Mouse (Mus musculus): ENCODE data around the gene Rhbdf1. TPM values are rescaled to one million over a fixed set of nuclear protein-coding genes. Genes with fewer than 3 reads are reported as not detected.

The Rhbdf1 gene
- 58.4 and 60.1 TPM in 2 replicates for polyA plus RNA-seq (2014; fragmentation: Nextera tagmentation; extraction: Ambion mirVana)

DNA sequence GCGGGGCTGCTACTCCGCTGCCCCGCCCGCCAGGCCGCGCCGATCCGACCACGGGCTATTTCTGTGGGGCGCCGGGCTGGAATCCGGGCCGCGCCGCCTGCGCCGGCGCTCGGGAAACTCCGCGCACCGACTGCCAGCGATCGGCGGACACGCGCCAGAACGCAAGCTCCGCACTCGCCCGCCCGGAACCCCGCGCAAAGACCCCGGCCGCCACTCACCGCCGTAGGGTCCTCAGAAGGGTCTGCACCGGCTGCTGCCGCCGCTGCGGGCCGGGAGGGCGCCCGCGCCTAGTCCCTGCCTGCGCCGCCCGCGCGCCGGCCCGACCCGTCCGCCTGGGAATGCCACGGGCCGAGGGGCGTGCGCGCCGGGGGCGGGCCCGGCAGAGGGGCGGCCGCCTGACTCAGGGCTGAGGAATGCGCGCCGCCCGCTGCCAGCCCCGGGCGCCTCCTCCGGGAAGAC lies at the start of gene Rhbdf1:
Rhbdf1 (minus strand) TSS at position 350 of the 459 bp plus-strand sequence.
- Histone ChIP-seq H3K9ac (ENCODE audit: low read depth, low read length) (peak within 1 kb of the TSS; percentile 91), H3K27me3 (replicated peaks; ENCODE audit: control insufficient read depth, insufficient read depth, low read length) (no peaks in the 10 kb centered on the region), H3K4me2 (ENCODE audit: low read depth, low read length) (peak within 1 kb of the TSS; percentile 84), H3K9me3 (ENCODE audit: control insufficient read depth, low read length) (no peaks in the 10 kb centered on the region), H3K4me3 (ENCODE audit: low read depth, low read length) (peak within 1 kb of the TSS; percentile 91), H3K4me1 (ENCODE audit: control insufficient read depth, insufficient read depth, low read length) (peaks cover 47% of the 10 kb centered on the region), H3K36me3 (ENCODE audit: control insufficient read depth, insufficient read depth, low read length) (no peaks in the 10 kb centered on the region), H3K27ac (replicated peaks; ENCODE audit: low read depth, low read length) (peak within 1 kb of the TSS; percentile 92)
- peak; percentile 81 for DNase-seq (ENCODE audit: low spot score)
- peak; percentile 62 for ATAC-seq (ENCODE audit: low read depth)
- under 1% methylated on average over 24 of the region's 72 CpGs for WGBS

DNA sequence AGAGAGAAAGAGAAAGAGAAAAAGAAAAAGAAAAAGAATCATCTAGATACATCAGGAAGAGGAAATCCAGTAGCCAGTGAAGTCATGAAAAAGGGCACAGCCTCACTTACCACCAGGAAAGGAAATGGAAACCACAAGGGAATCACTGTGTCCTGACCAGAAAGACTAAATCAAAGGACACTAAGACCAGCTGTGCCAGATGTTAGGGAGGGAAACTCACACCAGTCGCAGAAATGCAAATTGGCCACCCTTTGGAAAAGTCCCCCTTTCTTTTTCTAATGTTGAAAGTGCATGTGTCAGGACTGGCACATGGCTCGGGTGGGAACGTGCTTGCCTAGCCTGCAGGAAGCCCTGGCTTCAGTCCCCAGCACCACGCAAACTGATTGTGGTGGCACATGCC lies 49.1 kb upstream of the Rhbdf1 start:
- Histone ChIP-seq H3K4me2 (ENCODE audit: low read depth, low read length) (no peak overlapping the region), H3K27ac (replicated peaks; ENCODE audit: low read depth, low read length) (no peak overlapping the region), H3K27me3 (replicated peaks; ENCODE audit: control insufficient read depth, insufficient read depth, low read length) (no peaks in the 10 kb centered on the region), H3K9me3 (ENCODE audit: control insufficient read depth, low read length) (no peaks in the 10 kb centered on the region), H3K36me3 (ENCODE audit: control insufficient read depth, insufficient read depth, low read length) (no peaks in the 10 kb centered on the region), H3K4me3 (ENCODE audit: low read depth, low read length) (no peak overlapping the region), H3K4me1 (ENCODE audit: control insufficient read depth, insufficient read depth, low read length) (no peaks in the 10 kb centered on the region; the same call in 1 of the 2 replicates), H3K9ac (ENCODE audit: low read depth, low read length) (no peak overlapping the region)
- no peak for ATAC-seq (ENCODE audit: low read depth)
- no peak for DNase-seq (ENCODE audit: low spot score)
- WGBS, result 43% methylated on average over 4 of the region's 4 CpGs

DNA sequence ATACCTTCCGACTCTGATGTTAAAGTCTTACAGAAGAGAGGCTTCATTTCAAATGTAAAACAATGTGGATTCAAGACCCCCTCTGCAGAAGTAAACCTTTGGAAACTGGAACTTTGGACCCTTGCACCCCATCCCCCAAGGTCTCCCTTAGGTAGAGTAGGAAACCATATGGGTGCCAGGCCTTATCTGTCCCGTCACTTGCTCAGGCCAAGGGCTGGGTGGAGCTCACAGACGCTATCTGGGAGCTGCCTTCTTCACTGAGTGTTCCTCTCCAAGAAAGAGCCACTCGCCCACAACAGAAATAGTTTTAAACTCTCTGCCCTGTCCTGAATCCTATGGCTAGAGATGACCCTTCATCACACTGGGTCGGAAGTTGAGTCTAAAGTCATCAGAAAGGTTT lies 46.9 kb upstream of the Rhbdf1 start:
- Histone ChIP-seq H3K4me1 (ENCODE audit: control insufficient read depth, insufficient read depth, low read length) (peaks cover 5% of the 10 kb centered on the region), H3K4me2 (ENCODE audit: low read depth, low read length) (no peak overlapping the region), H3K27me3 (replicated peaks; ENCODE audit: control insufficient read depth, insufficient read depth, low read length) (no peaks in the 10 kb centered on the region), H3K4me3 (ENCODE audit: low read depth, low read length) (no peak overlapping the region), H3K9me3 (ENCODE audit: control insufficient read depth, low read length) (no peaks in the 10 kb centered on the region), H3K27ac (replicated peaks; ENCODE audit: low read depth, low read length) (no peak overlapping the region), H3K36me3 (ENCODE audit: control insufficient read depth, insufficient read depth, low read length) (no peaks in the 10 kb centered on the region), H3K9ac (ENCODE audit: low read depth, low read length) (no peak overlapping the region)
- WGBS, result 79% methylated on average over 5 of the region's 5 CpGs
- DNase-seq (ENCODE audit: low spot score) (no peak), ATAC-seq (ENCODE audit: low read depth) (no peak)

DNA sequence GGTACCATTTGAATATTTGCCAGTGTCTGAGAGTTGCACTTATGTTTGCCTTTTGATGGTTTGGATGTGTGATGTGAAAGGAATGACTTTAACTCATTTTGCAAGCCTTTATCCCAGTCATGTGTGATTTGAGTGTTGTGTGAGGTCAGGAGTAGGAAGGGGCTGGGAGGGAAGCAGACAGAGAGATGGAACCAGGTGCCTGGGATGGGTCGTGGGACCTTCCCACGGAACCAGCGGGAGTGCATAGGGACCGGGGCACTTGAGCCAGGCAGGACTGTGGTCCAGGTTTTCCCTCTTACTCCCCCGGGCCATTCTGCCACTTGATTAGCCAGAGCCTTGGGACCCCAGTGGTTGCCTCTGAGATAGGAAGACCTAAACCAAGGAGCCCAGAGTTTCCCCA lies 45.9 kb upstream of the Rhbdf1 start:
- Histone ChIP-seq H3K27ac (replicated peaks; ENCODE audit: low read depth, low read length) (peak overlapping the region; percentile 93), H3K27me3 (replicated peaks; ENCODE audit: control insufficient read depth, insufficient read depth, low read length) (no peaks in the 10 kb centered on the region), H3K36me3 (ENCODE audit: control insufficient read depth, insufficient read depth, low read length) (no peaks in the 10 kb centered on the region), H3K9me3 (ENCODE audit: control insufficient read depth, low read length) (no peaks in the 10 kb centered on the region), H3K9ac (ENCODE audit: low read depth, low read length) (peak overlapping the region; percentile 90), H3K4me3 (ENCODE audit: low read depth, low read length) (peak overlapping the region; percentile 79), H3K4me1 (ENCODE audit: control insufficient read depth, insufficient read depth, low read length) (peaks cover 5% of the 10 kb centered on the region), H3K4me2 (ENCODE audit: low read depth, low read length) (peak overlapping the region; percentile 62)
- ATAC-seq (ENCODE audit: low read depth) (no peak), DNase-seq (ENCODE audit: low spot score) (no peak)
- 18% methylated on average over 4 of the region's 5 CpGs for WGBS

DNA sequence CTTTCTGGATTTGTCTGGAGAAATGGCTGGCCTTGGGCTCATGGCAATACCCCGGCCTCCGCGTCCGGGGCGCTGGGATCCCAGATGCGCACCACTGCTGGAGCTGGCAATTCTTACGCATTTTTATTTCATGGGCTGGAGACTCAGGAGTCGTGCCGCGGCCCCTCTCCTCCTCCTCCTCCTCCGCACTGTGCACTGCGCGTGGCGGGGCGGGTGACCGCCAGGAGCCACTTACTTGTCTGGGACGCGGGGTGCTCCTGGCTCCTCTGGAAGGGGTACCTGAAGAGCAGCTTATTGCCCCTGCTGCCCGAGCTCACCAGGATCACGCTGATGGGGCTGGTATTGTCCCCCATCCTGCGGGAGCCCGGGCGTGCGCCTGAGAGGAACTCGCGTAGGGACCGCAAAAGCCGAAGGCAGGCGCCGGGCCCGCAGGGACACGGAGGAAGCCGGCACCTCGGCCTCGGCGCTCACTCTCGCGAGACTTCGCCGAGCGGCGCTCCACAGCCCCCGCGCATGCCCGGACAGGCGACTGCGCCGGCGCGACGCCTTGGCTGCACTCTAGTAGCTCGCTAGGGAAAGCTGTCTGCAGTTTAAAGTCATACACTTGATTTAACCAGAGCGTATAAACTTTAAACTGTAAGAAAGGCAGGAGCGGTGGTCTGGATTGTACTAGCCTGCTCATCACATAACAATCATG lies 45.2 kb upstream of the Rhbdf1 start, which contains the start of gene Nprl3:
Nprl3 (minus strand) TSS at position 520 of the 697 bp plus-strand sequence.
- Histone ChIP-seq H3K4me3 (ENCODE audit: low read depth, low read length) (peak within 1 kb of the TSS; percentile 79), H3K27me3 (replicated peaks; ENCODE audit: control insufficient read depth, insufficient read depth, low read length) (no peaks in the 10 kb centered on the region), H3K36me3 (ENCODE audit: control insufficient read depth, insufficient read depth, low read length) (no peaks in the 10 kb centered on the region), H3K27ac (replicated peaks; ENCODE audit: low read depth, low read length) (peak within 1 kb of the TSS; percentile 93), H3K4me2 (ENCODE audit: low read depth, low read length) (peak within 1 kb of the TSS; percentile 62), H3K4me1 (ENCODE audit: control insufficient read depth, insufficient read depth, low read length) (peaks cover 5% of the 10 kb centered on the region), H3K9ac (ENCODE audit: low read depth, low read length) (peak within 1 kb of the TSS; percentile 90), H3K9me3 (ENCODE audit: control insufficient read depth, low read length) (no peaks in the 10 kb centered on the region)
- ATAC-seq (ENCODE audit: low read depth), result peak; percentile 100
- WGBS, result under 1% methylated on average over 45 of the region's 54 CpGs
- peak; percentile 97 for DNase-seq (ENCODE audit: low spot score)

DNA sequence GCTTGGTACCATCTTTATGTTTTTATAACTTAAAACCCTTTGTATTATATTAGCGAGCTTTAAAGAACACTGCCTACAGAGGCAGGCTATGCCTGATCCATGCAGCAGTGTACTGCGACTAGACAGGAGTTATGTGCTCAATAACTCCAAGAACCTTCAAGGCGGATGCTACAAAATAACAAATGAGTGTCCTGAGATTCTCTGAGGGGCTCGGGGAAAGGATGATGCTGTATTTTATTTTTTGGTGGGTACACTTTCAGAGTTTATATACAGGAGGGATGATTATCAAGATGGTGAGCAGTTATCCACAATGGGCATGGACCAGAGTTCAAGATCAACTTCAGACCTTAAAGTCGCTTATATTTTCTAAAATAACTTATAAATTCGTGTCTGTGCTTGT lies 44.7 kb upstream of the Rhbdf1 start:
- Histone ChIP-seq H3K4me1 (ENCODE audit: control insufficient read depth, insufficient read depth, low read length) (peaks cover 5% of the 10 kb centered on the region), H3K9ac (ENCODE audit: low read depth, low read length) (peak overlapping the region; percentile 90), H3K4me2 (ENCODE audit: low read depth, low read length) (peak overlapping the region; percentile 62), H3K36me3 (ENCODE audit: control insufficient read depth, insufficient read depth, low read length) (0 out of 2 replicates have a peak, but pooled peaks cover 5% of the 10 kb centered on the region), H3K27ac (replicated peaks; ENCODE audit: low read depth, low read length) (peak overlapping the region; percentile 93), H3K4me3 (ENCODE audit: low read depth, low read length) (peak overlapping the region; percentile 79), H3K27me3 (replicated peaks; ENCODE audit: control insufficient read depth, insufficient read depth, low read length) (no peaks in the 10 kb centered on the region), H3K9me3 (ENCODE audit: control insufficient read depth, low read length) (no peaks in the 10 kb centered on the region)
- DNase-seq (ENCODE audit: low spot score) (no peak), ATAC-seq (ENCODE audit: low read depth) (no peak)
- WGBS, result 23% methylated on average over 6 of the region's 6 CpGs

DNA sequence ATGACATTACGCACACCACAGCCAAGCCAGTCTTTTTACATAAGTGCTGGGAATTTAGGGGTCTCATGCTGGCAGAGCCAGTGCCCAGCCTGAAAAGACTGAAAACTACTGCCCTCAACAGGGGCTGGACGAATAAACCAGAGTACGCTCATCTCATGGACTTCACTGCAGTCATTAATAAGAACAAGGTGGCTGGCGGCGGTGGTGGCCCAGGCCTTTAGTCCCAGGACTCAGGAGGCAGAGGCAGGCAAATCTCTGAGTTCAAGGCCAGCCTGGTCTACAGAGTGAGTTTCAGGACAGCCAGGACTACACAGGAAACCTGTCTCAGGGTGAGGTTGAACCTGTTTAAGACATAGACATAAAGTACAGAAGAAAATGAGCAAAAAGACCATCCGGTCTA lies 44.1 kb upstream of the Rhbdf1 start:
- no peaks in the 10 kb centered on the region for H3K9me3 ChIP-seq (ENCODE audit: control insufficient read depth, low read length)
- WGBS, result 92% methylated on average over 6 of the region's 6 CpGs
- 0 out of 2 replicates have a peak, but pooled peaks cover 9% of the 10 kb centered on the region for H3K36me3 ChIP-seq (ENCODE audit: control insufficient read depth, insufficient read depth, low read length)
- DNase-seq (ENCODE audit: low spot score) (no peak), ATAC-seq (ENCODE audit: low read depth) (no peak)
- H3K27me3 ChIP-seq (replicated peaks; ENCODE audit: control insufficient read depth, insufficient read depth, low read length), result no peaks in the 10 kb centered on the region
- H3K4me1 ChIP-seq (ENCODE audit: control insufficient read depth, insufficient read depth, low read length), result peaks cover 5% of the 10 kb centered on the region
- H3K4me2 ChIP-seq (ENCODE audit: low read depth, low read length), result no peak overlapping the region
- no peak overlapping the region for H3K27ac ChIP-seq (replicated peaks; ENCODE audit: low read depth, low read length)
- H3K4me3 ChIP-seq (ENCODE audit: low read depth, low read length), result no peak overlapping the region
- no peak overlapping the region for H3K9ac ChIP-seq (ENCODE audit: low read depth, low read length)

DNA sequence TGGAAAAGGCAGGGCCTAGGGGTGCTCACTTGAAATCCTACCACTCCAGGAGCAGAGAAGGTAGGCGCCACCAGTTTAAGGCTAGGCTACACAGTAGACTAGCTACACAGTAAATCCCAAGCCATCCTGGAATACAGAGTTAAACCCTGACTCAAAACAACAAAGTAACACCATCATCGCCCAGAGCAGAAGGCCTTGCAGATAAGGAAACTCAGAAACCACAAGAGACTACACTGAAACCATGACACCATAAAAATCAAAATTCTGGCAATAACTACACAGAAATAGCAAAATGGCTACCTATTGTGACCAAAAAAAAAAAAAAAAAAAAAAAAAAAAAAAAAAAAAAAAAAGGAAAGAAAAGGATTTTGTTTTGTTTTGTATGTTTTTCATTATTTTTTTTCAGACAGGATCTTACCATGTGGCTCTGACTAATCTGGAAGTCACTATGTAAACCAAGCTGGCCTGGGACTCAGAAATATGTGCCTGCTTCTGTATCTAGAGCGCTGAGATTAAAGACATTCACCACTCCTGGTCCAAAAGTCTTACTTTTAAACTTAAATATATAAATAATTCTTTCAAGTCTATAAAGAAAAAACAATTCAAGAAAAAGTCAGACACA lies 43.1 kb upstream of the Rhbdf1 start:
- ATAC-seq (ENCODE audit: low read depth), result no peak
- Histone ChIP-seq H3K4me2 (ENCODE audit: low read depth, low read length) (no peak overlapping the region), H3K4me1 (ENCODE audit: control insufficient read depth, insufficient read depth, low read length) (peaks cover 5% of the 10 kb centered on the region), H3K36me3 (ENCODE audit: control insufficient read depth, insufficient read depth, low read length) (peaks cover 18% of the 10 kb centered on the region), H3K27me3 (replicated peaks; ENCODE audit: control insufficient read depth, insufficient read depth, low read length) (no peaks in the 10 kb centered on the region), H3K9me3 (ENCODE audit: control insufficient read depth, low read length) (no peaks in the 10 kb centered on the region), H3K27ac (replicated peaks; ENCODE audit: low read depth, low read length) (no peak overlapping the region), H3K9ac (ENCODE audit: low read depth, low read length) (no peak overlapping the region), H3K4me3 (ENCODE audit: low read depth, low read length) (no peak overlapping the region)
- no peak for DNase-seq (ENCODE audit: low spot score)
- 88% methylated on average over 3 of the region's 3 CpGs for WGBS
